Mouse (Mus musculus) thymus, adult 2 months (tissue): ENCODE data around the gene Nos1.

Experiments
- CTCF ChIP-seq: fragments of 200-500 bp; IDR thresholded peaks from 2 replicates; pipeline ENCODE4 v1.5.1; 2012; ENCODE audit warnings: mild to moderate bottlenecking, control low read depth, low read length, moderate library complexity, borderline replicate concordance; ENCODE audit not compliant: control insufficient read depth, poor library complexity, insufficient read depth; ENCODE audit errors: extremely low read depth
- POLR2A ChIP-seq: fragments of 200-500 bp; IDR thresholded peaks from 2 replicates; pipeline ENCODE4 v1.6.1; 2012; ENCODE audit warnings: mild to moderate bottlenecking, low read length, control low read depth, moderate library complexity; ENCODE audit not compliant: control insufficient read depth, poor library complexity, insufficient read depth; ENCODE audit errors: extremely low read depth

DNA sequence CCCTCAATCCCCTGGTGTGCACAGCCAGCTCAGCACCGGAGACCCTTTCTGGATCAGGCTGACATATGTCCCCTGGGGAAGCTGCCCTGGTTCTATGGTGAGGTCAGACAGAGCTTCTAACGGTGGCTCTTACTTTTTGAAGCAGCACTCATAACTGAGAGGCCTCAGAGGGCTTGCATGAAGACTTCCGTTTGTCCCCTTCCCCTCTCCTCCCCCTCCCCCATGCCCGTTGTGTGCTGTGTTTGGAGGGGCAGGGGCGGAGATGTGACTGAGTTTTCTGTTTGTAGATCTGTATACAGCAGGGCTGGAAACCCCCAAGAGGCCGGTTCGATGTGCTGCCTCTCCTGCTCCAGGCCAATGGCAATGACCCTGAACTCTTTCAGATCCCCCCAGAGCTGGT, 122.7 kb downstream of the Nos1 start:
- TF ChIP-seq POLR2A (no peak), CTCF (no peak)
